Mouse (Mus musculus) stomach, postnatal 0 days (tissue): ENCODE measurements around the gene Rap1gap2.

ENCODE experiments used
- CTCF ChIP-seq: IDR thresholded peaks from 2 replicates; pipeline ENCODE4 v1.5.1; 2016; ENCODE audit warnings: antibody characterized with exemption, low read depth, mild to moderate bottlenecking, moderate library complexity
- EP300 ChIP-seq: optimal IDR thresholded peaks from 2 replicates; pipeline ENCODE3; 2016; ENCODE audit warnings: antibody characterized with exemption

DNA sequence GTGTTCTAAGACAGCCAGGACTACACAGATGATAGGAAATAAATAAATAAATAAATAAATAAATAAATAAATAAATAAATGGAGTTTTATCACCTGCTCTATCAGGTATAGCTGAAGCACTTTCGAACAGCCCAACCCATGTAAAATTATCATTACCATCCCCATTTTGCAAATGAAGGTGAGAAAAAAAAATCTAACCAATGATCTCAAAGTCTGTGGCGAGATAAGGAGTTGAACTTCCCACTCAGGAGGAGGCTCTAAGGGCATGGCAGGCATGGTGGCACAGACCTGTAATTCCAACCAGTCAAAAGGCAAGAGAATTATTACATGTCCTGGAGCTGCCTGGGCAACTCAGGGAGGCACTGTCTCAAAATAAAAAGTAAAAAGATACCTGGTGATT lies 65.2 kb downstream of the Rap1gap2 start:
- TF ChIP-seq CTCF (no peak), EP300 (no peak)
